Mouse (Mus musculus) thymus, adult 2 months (tissue): ENCODE results near the gene Igfbp5. TPM values are rescaled to one million over a fixed set of nuclear protein-coding genes. Genes with fewer than 3 reads are reported as not detected.

Experiments
- DNase-seq: peaks from one replicate; pipeline ENCODE4 v3.0.0; 2021
- H3K27ac ChIP-seq: fragments of 200-500 bp; 2 replicates; pipeline ENCODE4 v1.5.1; 2012; ENCODE audit warnings: low read length, control low read depth; ENCODE audit not compliant: control insufficient read depth, insufficient read depth
- H3K27me3 ChIP-seq: fragments of 200-500 bp; 2 replicates; pipeline ENCODE4 v1.6.1; 2012; ENCODE audit warnings: mild to moderate bottlenecking, low read length, moderate library complexity, mixed read lengths; ENCODE audit not compliant: control insufficient read depth, insufficient read depth
- H3K36me3 ChIP-seq: fragments of 200-500 bp; 2 replicates; pipeline ENCODE4 v1.6.1; 2012; ENCODE audit warnings: mild to moderate bottlenecking, low read length, moderate library complexity; ENCODE audit not compliant: control insufficient read depth, insufficient read depth
- H3K4me1 ChIP-seq: fragments of 200-500 bp; replicated peaks from 2 replicates; pipeline ENCODE4 v1.6.1; 2012; ENCODE audit warnings: low read length; ENCODE audit not compliant: control insufficient read depth, insufficient read depth
- H3K4me3 ChIP-seq: fragments of 200-500 bp; 2 replicates; pipeline ENCODE4 v1.5.1; 2012; ENCODE audit warnings: mild to moderate bottlenecking, low read length, control low read depth, moderate library complexity; ENCODE audit not compliant: control insufficient read depth, insufficient read depth
- CTCF ChIP-seq: fragments of 200-500 bp; IDR thresholded peaks from 2 replicates; pipeline ENCODE4 v1.5.1; 2012; ENCODE audit warnings: mild to moderate bottlenecking, control low read depth, low read length, moderate library complexity, borderline replicate concordance; ENCODE audit not compliant: control insufficient read depth, poor library complexity, insufficient read depth; ENCODE audit errors: extremely low read depth
- POLR2A ChIP-seq: fragments of 200-500 bp; IDR thresholded peaks from 2 replicates; pipeline ENCODE4 v1.6.1; 2012; ENCODE audit warnings: mild to moderate bottlenecking, low read length, control low read depth, moderate library complexity; ENCODE audit not compliant: control insufficient read depth, poor library complexity, insufficient read depth; ENCODE audit errors: extremely low read depth
- WGBS: fragments of 180-500 bp; shearing (Covaris S2); methylation state at CpG from one replicate; pipeline ENCODE4 v1.1.7; 2018; 5-methylcytosine and 5-hydroxymethylcytosine counted together
- polyA plus RNA-seq: library from polyadenylated mRNA; depleted of rRNA; stranded (reverse); fragments of >200 nt; gene quantifications from 2 replicates; pipeline ENCODE4 v1.2.3, GENCODE M21; 2012

Igfbp5 gene
- polyA plus RNA-seq, 1 experiment, result 58.3 TPM

DNA sequence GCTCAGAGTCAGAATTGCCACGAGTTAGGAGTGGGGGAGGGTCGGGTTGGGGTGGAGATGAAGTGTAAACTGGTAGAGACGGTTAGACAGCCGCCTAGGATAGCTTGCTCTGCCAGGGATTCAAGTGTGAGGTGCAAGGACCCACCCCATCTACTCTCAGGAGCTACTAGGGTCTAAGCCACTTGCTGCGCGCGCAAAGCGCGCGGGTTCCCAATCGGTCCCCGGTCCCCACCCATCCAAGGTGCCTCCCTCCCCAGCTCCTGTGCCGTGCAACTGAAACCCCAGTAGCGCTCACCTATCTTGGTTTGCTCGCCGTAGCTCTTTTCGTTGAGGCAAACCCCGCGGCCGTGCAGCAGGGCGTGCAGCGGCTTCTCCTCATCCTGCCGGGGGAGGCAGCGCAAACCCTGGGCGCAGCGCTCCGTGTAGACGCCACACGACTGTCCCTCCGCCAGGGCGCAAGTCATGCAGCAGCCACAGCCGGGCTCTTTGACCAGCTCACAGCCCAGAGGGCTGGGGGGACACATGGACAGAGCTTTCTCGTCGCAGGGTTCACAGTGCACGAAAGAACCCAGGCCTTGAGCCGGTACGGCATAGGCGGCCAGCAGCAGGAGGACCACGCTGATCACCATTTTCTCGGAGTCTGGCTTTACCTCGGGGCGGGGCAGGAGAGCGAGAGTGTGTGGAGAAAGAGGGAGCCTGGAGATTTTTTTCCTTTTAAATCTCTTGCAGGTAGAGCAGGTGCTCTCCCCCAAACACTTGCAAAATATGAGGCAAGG is 985 bp downstream of the Igfbp5 start:
- TF ChIP-seq POLR2A (no peak), CTCF (no peak)
- Histone ChIP-seq H3K4me1 (peaks cover 6% of the 10 kb centered on the region), H3K36me3 (no peaks in the 10 kb centered on the region), H3K4me3 (peak overlapping the region; percentile 8; the same call in 1 of the 2 replicates), H3K27ac (no peak overlapping the region), H3K27me3 (peaks cover 10% of the 10 kb centered on the region; the same call in 1 of the 2 replicates)
- 3% methylated on average over 43 of the region's 43 CpGs for WGBS
- DNase-seq, result no peak

DNA sequence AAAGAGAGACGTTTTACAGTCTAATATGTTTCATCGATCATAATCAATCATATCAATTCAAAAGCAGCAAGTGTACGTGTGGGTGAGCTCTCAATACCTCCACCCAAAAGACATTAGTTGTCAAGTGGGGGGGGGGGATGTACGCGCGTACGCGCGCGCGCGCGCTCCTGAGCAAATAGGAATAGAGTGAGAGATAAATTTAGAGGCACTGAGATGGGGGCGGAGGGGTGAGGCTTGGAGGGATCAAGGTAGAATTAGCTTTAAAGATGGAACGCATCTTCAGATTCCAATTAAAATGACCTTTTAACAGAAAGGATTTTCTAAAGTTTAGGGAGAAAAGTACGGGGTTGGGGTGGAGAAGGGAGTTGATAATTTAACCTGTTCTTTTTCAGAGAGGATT is 1.6 kb downstream of the Igfbp5 start:
- Histone ChIP-seq H3K4me1 (peaks cover 6% of the 10 kb centered on the region), H3K4me3 (no peak overlapping the region), H3K27me3 (peaks cover 10% of the 10 kb centered on the region; the same call in 1 of the 2 replicates), H3K36me3 (no peaks in the 10 kb centered on the region), H3K27ac (no peak overlapping the region)
- WGBS, result 3% methylated on average over 16 of the region's 16 CpGs
- TF ChIP-seq POLR2A (no peak), CTCF (no peak)
- DNase-seq, result no peak

- Histone ChIP-seq H3K4me3 (no peak overlapping the region), H3K4me1 (peaks cover 6% of the 10 kb centered on the region), H3K36me3 (no peaks in the 10 kb centered on the region), H3K27me3 (peaks cover 10% of the 10 kb centered on the region; the same call in 1 of the 2 replicates), H3K27ac (no peak overlapping the region)
- TF ChIP-seq POLR2A (no peak), CTCF (no peak)
- WGBS, result 3% methylated on average over 8 of the region's 8 CpGs
- no peak for DNase-seq
Observed at GRCm38 (mm10) chr1:72872521-72872920, 2.2 kb downstream of the Igfbp5 start.

GRCm38 (mm10) chr1:72871697-72872411 is 2.8 kb downstream of the Igfbp5 start:
- TF ChIP-seq CTCF (no peak), POLR2A (no peak)
- 3% methylated on average over 34 of the region's 34 CpGs for WGBS
- DNase-seq, result no peak
- H3K36me3 ChIP-seq, result no peaks in the 10 kb centered on the region
- peaks cover 10% of the 10 kb centered on the region; the same call in 1 of the 2 replicates for H3K27me3 ChIP-seq
- no peak overlapping the region for H3K27ac ChIP-seq
- peak overlapping the region; percentile 9; the same call in 1 of the 2 replicates for H3K4me3 ChIP-seq
- H3K4me1 ChIP-seq, result peaks cover 6% of the 10 kb centered on the region

DNA sequence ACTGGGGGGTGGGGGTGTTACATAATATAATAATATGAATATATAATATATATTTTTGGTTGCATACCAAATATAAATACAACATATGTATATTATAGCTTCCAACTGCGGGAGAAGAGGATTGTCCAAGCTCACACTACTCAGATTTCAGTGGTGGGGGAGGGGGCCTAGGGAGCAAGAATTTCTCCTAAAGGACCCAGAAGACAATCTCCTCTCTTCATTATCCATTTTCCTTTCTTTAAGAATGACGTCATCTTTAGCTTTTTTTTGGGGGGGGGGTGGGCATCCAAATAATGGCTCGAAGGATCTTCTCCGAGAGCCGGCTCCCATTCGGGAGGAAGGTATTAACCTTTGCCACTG is 3.4 kb downstream of the Igfbp5 start:
- WGBS, result 3% methylated on average over 6 of the region's 6 CpGs
- Histone ChIP-seq H3K27me3 (peaks cover 10% of the 10 kb centered on the region; the same call in 1 of the 2 replicates), H3K4me3 (0 out of 2 replicates have a peak overlapping the region, but pooled peaks have one; percentile 9), H3K27ac (no peak overlapping the region), H3K36me3 (no peaks in the 10 kb centered on the region), H3K4me1 (peaks cover 6% of the 10 kb centered on the region)
- TF ChIP-seq CTCF, result no peak
- no peak for TF ChIP-seq POLR2A
- DNase-seq, result no peak

DNA sequence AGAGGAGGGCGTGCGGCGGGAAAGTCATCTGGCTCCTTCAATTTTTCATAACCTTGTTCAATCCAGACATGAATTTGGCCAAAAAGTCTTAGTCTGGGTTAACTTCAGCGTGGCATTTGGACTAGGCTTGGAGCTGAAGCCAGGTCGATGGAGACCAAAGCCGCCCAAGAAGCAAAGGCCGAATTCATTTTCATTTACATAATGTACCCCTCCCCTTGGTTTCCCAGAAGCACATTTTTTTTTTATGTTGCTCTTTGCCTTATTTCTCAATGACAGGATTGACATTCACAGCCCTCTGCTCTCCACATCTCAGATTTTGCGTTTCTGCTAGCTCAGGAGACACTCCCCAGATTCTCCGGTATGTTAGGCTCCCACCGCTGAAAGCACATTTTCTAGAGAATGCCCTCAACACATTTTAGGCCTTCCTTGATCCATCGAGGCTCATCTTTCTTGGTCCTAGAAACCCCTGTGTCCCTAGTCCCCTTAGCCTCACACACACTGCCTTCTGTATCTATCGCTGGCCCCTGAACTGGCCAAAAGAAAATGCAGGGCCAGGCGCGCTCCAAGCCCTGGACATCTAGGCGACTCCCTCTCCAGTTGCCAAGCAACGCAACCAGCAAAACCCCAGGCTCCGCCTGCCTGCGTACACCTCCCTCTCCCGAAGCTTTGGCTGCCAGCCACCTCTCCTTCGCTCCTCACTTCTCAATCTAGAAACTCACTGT is 3.9 kb downstream of the Igfbp5 start:
- Histone ChIP-seq H3K27ac (no peak overlapping the region), H3K4me1 (peaks cover 6% of the 10 kb centered on the region), H3K36me3 (no peaks in the 10 kb centered on the region), H3K4me3 (no peak overlapping the region; the same call in 1 of the 2 replicates), H3K27me3 (peaks cover 10% of the 10 kb centered on the region; the same call in 1 of the 2 replicates)
- TF ChIP-seq POLR2A (no peak), CTCF (no peak)
- WGBS, result 3% methylated on average over 20 of the region's 20 CpGs
- no peak for DNase-seq
